Mouse (Mus musculus): Measurements from ENCODE around the gene Klk1b5. TPM values are rescaled to one million over a fixed set of nuclear protein-coding genes. Genes with fewer than 3 reads are reported as not detected.
A peak's percentile ranks its signal among the peaks of the same experiment; 100 is the strongest.
"Not testable (repeated sequence)": the region's sequence is repeated elsewhere in the genome, so short reads cannot be mapped to it uniquely, and the experiment has no call there.

The Klk1b5 gene
- polyA plus RNA-seq, 1 experiment from 2014 or later = not detected

DNA sequence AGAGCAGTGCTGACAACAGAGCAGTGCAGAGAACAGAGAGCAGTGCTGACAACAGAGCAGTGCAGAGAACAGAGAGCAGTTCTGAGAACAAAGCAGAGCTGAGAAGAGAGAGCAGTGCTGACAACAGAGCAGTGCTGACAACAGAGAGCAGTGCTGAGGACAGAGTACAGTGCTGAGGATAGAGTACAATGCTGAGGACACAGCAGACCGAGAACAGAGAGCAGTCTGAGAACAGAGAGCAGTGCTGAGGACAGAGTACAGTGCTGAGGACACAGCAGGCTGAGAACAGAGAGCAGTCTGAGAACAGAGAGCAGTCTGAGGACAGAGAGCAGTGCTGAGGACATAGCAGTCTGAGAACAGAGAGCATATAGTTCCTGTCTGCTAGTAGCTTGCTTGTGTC lies 25.0 kb downstream of the Klk1b5 start:
- WGBS = 52% methylated on average over 1 of the region's 1 CpGs

DNA sequence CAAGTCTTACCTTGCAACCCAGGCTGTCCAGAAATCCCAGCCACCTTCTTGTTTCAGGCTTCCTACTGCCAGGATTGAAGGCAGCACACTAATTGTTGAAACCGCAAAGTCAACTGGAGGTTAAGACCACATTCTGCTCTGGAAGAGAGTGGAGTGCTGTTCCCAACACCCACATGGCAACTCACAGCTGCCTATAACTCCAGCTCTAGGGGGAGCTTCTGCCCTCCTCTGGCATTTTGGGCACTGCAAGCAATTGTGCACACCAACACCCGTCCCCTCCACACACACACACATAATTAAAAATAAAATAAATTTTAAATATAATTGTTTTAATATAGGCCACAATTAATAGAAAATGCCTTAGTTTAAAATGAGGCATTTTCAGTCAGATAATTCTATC lies 25.4 kb downstream of the Klk1b5 start:
- no peaks in the 10 kb centered on the region for H3K36me3 ChIP-seq
- no peak overlapping the region for H3K4me3 ChIP-seq
- DNase-seq (ENCODE audit: low spot score) = no peak
- WGBS = 68% methylated on average over 2 of the region's 2 CpGs
- no peaks in the 10 kb centered on the region for H3K9me3 ChIP-seq (replicated peaks)
- H3K27ac ChIP-seq = no peak overlapping the region
- H3K4me1 ChIP-seq = peaks cover 5% of the 10 kb centered on the region; the same call in 1 of the 2 replicates
- H3K27me3 ChIP-seq (ENCODE audit: low read depth, poor library complexity, severe bottlenecking) = no peaks in the 10 kb centered on the region

More for the DNA sequence above, 25.0 kb downstream of the Klk1b5 start:
- Histone ChIP-seq H3K9me3 (replicated peaks) (no peaks in the 10 kb centered on the region), H3K27me3 (ENCODE audit: low read depth, poor library complexity, severe bottlenecking) (no peaks in the 10 kb centered on the region), H3K4me1 (peaks cover 5% of the 10 kb centered on the region; the same call in 1 of the 2 replicates), H3K4me3 (no peak overlapping the region), H3K36me3 (no peaks in the 10 kb centered on the region), H3K27ac (no peak overlapping the region)
- no peak for DNase-seq (ENCODE audit: low spot score)

DNA sequence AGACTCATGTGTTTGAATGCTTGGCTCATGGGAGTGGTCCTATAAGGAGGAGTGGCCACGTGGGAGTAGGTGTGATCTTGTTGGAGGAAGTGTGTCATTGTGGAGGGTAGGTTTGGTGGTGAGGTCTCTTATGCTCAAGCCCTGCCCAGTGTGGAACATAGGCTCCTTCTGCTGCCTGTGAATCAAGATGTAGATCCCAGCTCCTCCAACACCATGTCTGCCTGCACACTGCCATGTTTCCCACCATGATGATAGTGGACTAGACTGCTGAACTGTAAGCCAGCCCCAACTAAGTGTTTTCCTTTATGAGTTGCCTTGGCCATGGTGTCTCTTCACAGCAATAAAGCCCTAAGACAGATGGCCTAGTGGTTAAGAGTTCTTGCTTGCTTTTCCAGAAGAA lies 28.3 kb downstream of the Klk1b5 start:
- Histone ChIP-seq H3K27ac (no peak overlapping the region), H3K27me3 (ENCODE audit: low read depth, poor library complexity, severe bottlenecking) (no peaks in the 10 kb centered on the region), H3K9me3 (replicated peaks) (no peaks in the 10 kb centered on the region), H3K4me3 (no peak overlapping the region), H3K4me1 (peaks cover 10% of the 10 kb centered on the region), H3K36me3 (peaks cover 14% of the 10 kb centered on the region)
- DNase-seq (ENCODE audit: low spot score) = no peak
- WGBS = 54% methylated on average over 1 of the region's 1 CpGs

DNA sequence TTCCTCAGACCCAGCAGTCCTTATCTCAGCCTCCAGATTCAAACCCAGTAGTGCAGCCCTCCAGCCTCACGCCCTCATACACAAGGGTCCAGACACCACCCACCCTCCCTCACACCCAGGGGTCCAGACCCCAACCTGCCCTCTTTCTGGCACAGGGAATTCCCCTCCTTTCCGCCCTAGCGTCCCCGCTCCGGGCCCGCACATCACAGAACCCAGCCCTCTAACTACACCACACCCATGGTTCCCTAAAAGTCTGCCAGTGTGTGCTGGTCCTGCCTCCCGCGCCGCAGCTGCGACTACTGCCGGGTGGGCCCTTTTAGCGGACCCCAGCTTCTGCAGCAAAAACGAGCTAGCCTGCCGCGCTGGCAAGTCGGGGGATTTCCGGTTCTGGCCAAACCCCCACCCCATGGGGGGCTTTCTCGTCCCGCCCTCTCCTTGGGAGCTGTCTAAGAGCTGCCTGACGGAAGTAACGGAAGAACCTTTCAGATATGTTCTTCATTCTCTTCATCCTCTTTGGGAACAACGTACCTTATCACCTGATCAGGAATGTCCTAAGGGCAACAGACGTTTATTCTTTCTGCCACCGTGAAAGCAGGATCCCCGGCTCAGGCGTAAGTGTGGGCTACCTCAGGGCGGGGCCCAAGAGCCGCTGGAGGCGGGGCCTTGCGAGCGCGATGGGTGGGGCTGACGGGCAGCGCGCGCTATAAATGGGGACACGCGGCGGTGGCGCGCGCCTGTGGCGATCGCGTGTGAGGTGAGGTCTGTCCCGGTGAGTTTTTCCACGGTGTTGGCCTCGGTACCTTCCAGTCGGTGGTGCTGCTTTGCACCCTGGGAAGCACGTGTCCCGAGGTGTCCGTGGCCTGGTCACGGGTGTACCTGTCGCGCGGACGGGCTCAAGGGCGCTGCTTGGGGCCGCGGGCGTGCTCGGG lies 30.6 kb downstream of the Klk1b5 start, which contains the start of the genes 1700028J19Rik and 2410002F23Rik:
1700028J19Rik (minus strand) TSS at position 641 of the 929 bp plus-strand sequence.
2410002F23Rik (plus strand) TSS at position 668 of the 929 bp plus-strand sequence.
- H3K36me3 ChIP-seq = peaks cover 37% of the 10 kb centered on the region
- peak within 1 kb of the TSS; percentile 77 for H3K4me3 ChIP-seq
- DNase-seq (ENCODE audit: low spot score) = peak; percentile 94
- under 1% methylated on average over 62 of the region's 62 CpGs for WGBS
- peak within 1 kb of the TSS; percentile 97 for H3K27ac ChIP-seq
- H3K27me3 ChIP-seq (ENCODE audit: low read depth, poor library complexity, severe bottlenecking) = no peaks in the 10 kb centered on the region
- no peaks in the 10 kb centered on the region for H3K9me3 ChIP-seq (replicated peaks)
- peaks cover 20% of the 10 kb centered on the region for H3K4me1 ChIP-seq

DNA sequence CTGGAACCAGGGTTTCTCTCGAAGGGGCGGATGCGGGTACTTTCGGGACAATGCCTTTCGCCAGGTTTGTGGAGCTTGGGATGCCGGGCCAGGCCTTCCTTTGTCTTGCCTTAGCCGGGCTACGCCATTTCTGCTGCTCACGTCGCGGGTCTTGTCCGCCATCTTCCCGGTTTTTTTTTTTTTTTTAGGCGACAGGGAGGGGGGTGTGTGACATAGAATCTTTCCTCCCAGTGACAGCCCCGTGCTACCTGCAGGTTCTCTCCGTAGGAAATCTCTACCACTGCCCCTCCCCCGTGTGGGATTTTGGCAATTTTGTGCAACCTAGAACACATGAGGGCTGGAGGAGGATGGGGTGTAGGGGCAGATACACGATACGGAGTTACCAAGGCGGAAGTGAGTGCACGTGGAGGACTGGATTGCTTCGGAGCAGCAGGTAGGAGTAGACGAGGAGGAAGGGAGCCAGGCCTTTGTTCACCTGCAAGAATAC lies 31.3 kb downstream of the Klk1b5 start:
- no peaks in the 10 kb centered on the region for H3K9me3 ChIP-seq (replicated peaks)
- WGBS = 0% methylated on average over 23 of the region's 23 CpGs
- no peaks in the 10 kb centered on the region for H3K27me3 ChIP-seq (ENCODE audit: low read depth, poor library complexity, severe bottlenecking)
- peaks cover 42% of the 10 kb centered on the region for H3K36me3 ChIP-seq
- peak overlapping the region; percentile 97 for H3K27ac ChIP-seq
- H3K4me3 ChIP-seq = peak overlapping the region; percentile 77
- peak; percentile 68 for DNase-seq (ENCODE audit: low spot score)
- peaks cover 20% of the 10 kb centered on the region for H3K4me1 ChIP-seq

DNA sequence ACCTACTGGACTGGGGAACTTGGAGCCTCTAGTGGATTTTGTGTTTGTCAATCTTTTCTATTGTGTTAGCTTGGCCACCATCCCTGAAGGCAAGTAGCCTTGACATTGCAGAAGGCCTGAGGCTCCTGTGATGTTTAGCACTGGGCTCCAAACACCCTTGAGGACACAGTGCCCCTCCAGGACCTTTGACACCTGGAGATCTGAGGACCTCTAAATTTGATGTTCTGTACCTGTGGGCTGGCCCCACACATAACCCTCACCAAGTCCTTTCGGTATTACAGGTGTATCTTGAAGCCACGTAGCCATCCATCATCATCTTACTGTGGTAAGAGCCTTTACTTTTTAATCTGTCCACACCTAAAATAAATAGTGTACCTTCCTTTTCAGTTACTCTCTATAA lies 32.2 kb downstream of the Klk1b5 start:
- H3K27me3 ChIP-seq (ENCODE audit: low read depth, poor library complexity, severe bottlenecking) = no peaks in the 10 kb centered on the region
- peaks cover 51% of the 10 kb centered on the region for H3K36me3 ChIP-seq
- H3K27ac ChIP-seq = no peak overlapping the region
- 94% methylated on average over 2 of the region's 2 CpGs for WGBS
- peak overlapping the region; percentile 77 for H3K4me3 ChIP-seq
- peaks cover 20% of the 10 kb centered on the region for H3K4me1 ChIP-seq
- DNase-seq (ENCODE audit: low spot score) = no peak
- H3K9me3 ChIP-seq (replicated peaks) = no peaks in the 10 kb centered on the region

DNA sequence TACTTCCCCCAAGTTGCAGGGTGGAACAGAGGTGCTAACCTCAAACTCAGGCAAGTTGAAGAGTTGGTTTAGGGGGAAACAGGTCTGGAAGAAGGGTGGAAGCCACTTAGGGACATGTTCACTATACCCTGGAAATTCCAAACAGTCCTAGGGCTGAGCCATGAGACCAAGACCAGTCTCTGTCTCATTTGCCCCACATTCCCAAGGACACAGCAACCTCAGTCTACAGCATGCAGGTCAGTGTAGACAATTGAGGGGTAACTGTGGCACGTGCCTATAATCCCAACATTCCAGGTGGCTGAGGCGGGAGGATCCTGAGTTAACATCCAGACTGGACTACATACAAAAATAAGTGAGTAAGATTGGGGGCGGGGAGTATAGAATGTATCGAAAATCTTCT lies 33.5 kb downstream of the Klk1b5 start:
- Histone ChIP-seq H3K4me3 (no peak overlapping the region), H3K27ac (no peak overlapping the region), H3K9me3 (replicated peaks) (no peaks in the 10 kb centered on the region), H3K27me3 (ENCODE audit: low read depth, poor library complexity, severe bottlenecking) (no peaks in the 10 kb centered on the region), H3K36me3 (peaks cover 64% of the 10 kb centered on the region), H3K4me1 (peaks cover 20% of the 10 kb centered on the region)
- WGBS = 90% methylated on average over 4 of the region's 4 CpGs
- DNase-seq (ENCODE audit: low spot score) = no peak

DNA sequence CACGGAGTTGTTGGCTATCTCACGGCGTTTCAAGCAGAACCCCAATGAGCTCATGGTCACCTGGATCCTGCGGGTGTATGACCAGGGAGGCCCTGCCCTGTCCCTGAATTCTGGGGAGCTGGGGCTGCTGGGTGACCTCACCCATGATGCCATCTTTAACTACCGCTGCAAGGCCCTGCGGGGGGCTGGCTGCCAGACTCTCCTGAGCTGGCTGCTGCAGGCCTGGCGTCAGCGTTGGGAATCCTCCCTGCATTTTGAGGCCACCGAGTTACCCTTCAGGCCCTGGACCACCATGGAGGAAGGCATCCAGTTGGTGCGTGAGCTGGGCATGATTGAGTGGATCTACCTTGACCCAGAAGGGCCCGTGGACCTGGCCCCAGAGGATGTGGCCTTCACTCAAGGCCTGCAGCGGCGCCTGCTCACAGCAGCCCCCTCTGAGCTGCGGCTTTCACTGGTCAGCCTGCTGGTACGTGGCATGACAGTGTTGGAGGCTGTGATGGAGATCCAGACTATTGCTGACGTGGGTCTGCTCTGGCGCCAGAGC lies 35.1 kb downstream of the Klk1b5 start:
- not testable (repeated sequence) for H3K27ac ChIP-seq; H3K4me3 ChIP-seq; H3K27me3 ChIP-seq (ENCODE audit: low read depth, poor library complexity, severe bottlenecking); H3K9me3 ChIP-seq (replicated peaks); DNase-seq (ENCODE audit: low spot score)
- 93% methylated on average over 17 of the region's 17 CpGs for WGBS
- H3K4me1 ChIP-seq = peaks cover 15% of the 10 kb centered on the region
- H3K36me3 ChIP-seq = peaks cover 72% of the 10 kb centered on the region

DNA sequence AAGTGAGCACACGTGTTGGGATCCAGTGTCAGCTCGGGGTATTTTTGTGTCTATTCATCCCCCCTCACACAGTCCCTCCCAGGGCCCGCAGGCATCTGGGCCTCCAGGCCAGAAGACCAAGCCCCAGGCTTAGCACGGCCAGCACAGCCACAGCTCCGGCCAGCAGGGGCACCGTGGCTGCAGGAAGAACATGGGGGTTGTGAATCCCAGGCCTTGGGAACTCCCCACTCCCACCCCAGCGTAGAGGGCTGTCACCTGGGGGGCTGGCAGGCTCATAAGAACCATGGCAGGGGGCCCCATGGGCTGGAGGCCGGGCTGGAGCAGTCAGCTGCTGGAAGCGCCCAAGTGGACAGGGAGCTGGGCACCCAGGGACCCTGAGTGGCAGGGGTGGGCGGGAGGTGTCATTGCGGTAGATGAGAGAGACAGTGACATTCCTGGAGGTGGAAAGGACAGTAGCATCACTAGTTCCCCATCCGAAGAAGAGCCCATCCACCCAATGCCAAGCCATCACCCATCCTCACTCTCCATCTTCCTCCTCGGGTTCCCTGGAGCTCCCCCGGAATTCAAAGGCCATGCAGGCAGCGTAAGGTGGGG lies 37.4 kb downstream of the Klk1b5 start:
- Histone ChIP-seq H3K27ac (no peak overlapping the region), H3K36me3 (peaks cover 67% of the 10 kb centered on the region), H3K27me3 (ENCODE audit: low read depth, poor library complexity, severe bottlenecking) (no peaks in the 10 kb centered on the region), H3K4me3 (no peak overlapping the region), H3K4me1 (peaks cover 10% of the 10 kb centered on the region), H3K9me3 (replicated peaks) (no peaks in the 10 kb centered on the region)
- DNase-seq (ENCODE audit: low spot score) = no peak
- WGBS = 69% methylated on average over 15 of the region's 15 CpGs

DNA sequence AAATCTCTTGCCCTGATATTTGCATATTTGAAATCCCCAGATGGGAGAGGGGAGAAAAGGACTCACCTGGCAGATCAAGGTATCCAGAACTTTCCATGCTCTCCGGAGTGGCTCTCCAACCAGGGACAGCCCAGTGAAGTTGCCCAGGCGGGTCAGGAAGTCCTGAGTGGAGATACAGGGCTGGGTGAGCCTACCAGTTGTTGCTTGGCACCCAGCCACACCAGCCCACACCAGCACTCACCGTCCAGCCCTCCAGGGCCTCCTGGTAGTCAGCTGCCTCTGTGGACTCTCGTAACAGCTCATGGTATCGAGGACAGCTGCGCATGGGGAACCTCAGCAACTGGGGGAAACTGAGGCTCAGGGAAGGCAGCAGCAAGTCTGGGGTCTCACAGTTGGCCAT lies 39.2 kb downstream of the Klk1b5 start:
- Histone ChIP-seq H3K27ac (no peak overlapping the region), H3K9me3 (replicated peaks) (no peaks in the 10 kb centered on the region), H3K36me3 (peaks cover 49% of the 10 kb centered on the region), H3K4me3 (no peak overlapping the region), H3K27me3 (ENCODE audit: low read depth, poor library complexity, severe bottlenecking) (no peaks in the 10 kb centered on the region), H3K4me1 (peaks cover 4% of the 10 kb centered on the region; the same call in 1 of the 2 replicates)
- DNase-seq (ENCODE audit: low spot score) = no peak
- 94% methylated on average over 6 of the region's 6 CpGs for WGBS

DNA sequence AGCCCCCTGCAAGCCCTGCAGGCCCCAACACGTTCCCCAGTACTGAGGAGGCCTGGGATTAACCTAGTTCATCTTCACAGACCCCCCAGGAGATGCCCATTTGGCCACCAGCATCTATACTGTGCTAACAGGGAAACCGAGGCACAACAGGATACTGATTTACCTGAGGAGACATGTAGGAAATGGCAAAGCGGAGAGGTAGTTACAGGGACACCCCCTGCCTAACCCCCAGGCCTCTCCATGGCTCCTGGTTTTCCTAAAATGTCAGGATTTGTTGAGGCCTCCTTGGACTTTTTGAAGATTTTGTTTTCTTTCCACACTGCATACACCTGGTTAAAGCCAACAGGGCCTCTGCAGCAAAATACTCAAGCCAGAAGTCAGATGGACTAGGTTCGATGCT lies 41.5 kb downstream of the Klk1b5 start, which contains the start of gene Acp4:
Acp4 (minus strand) TSS at position 101 of the 400 bp plus-strand sequence.
- Histone ChIP-seq H3K4me3 (no peak within 1 kb of the TSS), H3K4me1 (no peaks in the 10 kb centered on the region), H3K27me3 (ENCODE audit: low read depth, poor library complexity, severe bottlenecking) (peaks cover 14% of the 10 kb centered on the region), H3K36me3 (peaks cover 27% of the 10 kb centered on the region), H3K9me3 (replicated peaks) (no peaks in the 10 kb centered on the region), H3K27ac (no peak within 1 kb of the TSS)
- no peak for DNase-seq (ENCODE audit: low spot score)
- whole genome bisulfite sequencing = 83% methylated on average over 4 of the region's 4 CpGs

DNA sequence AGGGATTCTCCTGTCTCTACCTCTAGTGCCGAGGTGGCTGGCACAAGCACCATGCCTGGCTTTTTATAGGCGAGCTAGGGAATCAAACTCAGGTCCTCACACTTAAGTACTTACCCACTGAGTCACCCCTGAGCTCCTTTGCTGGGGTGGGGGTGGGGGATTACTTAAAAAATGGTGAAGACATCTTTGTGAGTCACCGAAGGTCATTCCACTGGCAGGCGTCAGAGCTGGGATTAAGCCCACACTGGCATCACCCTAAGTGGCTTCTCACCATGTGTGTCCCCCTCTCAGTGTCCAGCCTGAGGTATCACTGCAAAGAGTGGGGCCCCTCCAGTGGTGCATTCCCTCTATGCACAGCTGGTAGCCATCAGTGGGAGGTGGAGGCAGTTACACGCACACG lies 44.7 kb downstream of the Klk1b5 start:
- Histone ChIP-seq H3K36me3 (no peaks in the 10 kb centered on the region), H3K27ac (no peak overlapping the region), H3K27me3 (ENCODE audit: low read depth, poor library complexity, severe bottlenecking) (peaks cover 40% of the 10 kb centered on the region), H3K4me1 (peaks cover 6% of the 10 kb centered on the region; the same call in 1 of the 2 replicates), H3K4me3 (no peak overlapping the region), H3K9me3 (replicated peaks) (no peaks in the 10 kb centered on the region)
- no peak for DNase-seq (ENCODE audit: low spot score)
- 78% methylated on average over 6 of the region's 6 CpGs for WGBS
